Mouse (Mus musculus) cerebellum, adult 18-20 months (tissue): ENCODE results near the gene Abhd16b.
A peak's percentile ranks its signal among the peaks of the same experiment; 100 is the strongest.

Experiments
- DNase-seq, 2 experiments: peaks; one replicate each; pipeline ENCODE4 v3.0.0; 2021

The Abhd16b gene

DNA sequence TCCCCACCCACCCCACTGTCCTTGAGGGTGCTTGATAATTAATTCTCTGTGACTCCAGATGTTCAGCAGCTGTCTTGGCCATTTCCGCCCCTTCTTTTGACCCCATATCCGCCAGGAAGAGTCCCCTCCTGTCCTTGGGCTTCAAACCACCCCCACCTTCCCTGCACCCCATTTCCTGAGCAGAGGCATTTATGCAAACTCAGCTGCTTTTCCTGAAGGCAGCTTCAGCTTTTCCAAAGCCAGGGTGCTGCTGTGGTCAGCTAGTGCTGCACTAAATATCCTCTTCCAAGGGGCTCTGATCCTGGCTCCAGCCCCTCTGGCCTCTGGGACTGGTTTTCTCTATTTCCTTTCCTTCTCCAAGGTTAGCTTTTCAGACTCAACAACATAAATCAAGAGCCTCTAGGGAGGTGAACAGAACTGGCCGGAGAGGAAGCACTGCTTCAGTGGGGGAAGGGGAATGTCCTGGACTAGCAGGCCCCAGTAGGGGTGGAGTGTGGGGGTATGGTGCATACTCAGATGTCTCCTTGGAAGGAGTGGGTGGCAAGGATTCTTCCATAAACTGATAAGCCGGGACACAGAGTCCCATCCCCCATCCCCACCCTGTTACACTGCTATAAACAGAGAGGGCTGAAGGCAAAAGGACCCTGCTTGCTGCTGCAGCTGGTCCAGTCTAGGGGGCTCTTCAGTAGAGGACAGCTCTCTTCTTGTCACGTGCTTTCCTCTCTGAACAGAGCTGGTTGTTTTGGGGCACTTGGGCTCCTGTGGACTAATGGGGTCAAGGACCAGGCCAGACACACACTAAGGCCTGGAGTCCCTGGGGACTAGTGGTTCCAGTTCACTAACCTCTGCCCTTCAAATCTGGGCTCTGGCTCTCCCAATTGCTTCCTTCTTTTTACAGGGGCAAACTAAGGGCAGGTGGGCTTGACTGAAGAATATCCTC lies 5.4 kb upstream of the Abhd16b start:
- DNase-seq, result no peak

- no peak for DNase-seq
Measured at GRCm38 (mm10) chr2:181491432-181492205, 1.4 kb upstream of the Abhd16b start.

GRCm38 (mm10) chr2:181492206-181492605 lies 800 bp upstream of the Abhd16b start:
- no peak for DNase-seq

DNA sequence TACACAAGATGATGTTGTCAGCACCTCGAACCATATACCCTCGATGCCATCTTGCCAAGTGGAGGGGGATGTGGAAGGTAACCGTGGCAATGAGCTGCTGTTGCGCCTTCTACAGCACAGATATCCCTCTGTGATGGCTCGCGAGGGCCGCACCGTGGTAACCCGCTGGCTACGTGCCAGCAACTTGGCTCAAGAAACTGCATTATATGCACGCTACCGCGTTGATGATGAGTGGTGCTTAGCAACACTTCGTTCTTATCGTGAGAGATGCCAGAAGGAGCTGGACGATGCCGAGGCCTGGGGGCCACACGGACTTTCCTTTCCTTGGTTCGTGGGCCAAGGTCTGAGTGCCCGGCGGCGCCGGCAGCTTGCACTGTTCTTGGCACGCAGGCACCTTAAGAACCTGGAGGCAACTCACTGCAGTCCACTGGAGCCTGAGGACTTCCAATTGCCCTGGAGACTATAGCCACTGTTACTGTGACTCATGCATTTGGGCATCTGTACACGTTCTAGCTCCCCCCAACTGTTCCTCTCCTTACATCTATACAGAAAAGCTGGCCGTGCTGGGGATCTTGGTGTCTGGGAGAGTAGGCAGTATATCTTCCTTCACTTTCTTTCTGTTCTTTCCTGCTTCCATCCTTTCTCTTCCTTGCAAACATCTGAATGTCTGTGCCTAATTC lies 1.4 kb downstream of the Abhd16b start:
- peak in 1 of 2 experiments; percentile 39 for DNase-seq

DNA sequence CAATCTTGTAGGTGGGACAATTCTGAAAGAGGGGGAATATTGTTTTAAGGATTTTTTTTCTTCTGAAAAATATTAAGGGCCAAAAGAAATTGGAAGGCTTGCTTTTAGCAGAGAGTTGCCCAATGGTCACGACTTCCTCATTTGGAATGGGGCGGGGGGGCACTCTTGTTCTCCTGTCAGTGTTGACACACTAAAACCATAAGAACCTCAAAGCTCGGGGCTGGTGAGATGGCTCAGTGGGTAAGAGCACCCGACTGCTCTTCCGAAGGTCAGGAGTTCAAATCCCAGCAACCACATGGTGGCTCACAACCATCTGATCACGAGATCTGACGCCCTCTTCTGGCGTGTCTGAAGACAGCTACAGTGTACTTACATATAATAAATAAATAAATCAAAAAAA lies 2.8 kb downstream of the Abhd16b start:
- peak in 1 of 2 experiments; percentile 31 for DNase-seq

GRCm38 (mm10) chr2:181496281-181496680 lies 3.3 kb downstream of the Abhd16b start:
- peak; percentile 35 to 50 for DNase-seq

DNA sequence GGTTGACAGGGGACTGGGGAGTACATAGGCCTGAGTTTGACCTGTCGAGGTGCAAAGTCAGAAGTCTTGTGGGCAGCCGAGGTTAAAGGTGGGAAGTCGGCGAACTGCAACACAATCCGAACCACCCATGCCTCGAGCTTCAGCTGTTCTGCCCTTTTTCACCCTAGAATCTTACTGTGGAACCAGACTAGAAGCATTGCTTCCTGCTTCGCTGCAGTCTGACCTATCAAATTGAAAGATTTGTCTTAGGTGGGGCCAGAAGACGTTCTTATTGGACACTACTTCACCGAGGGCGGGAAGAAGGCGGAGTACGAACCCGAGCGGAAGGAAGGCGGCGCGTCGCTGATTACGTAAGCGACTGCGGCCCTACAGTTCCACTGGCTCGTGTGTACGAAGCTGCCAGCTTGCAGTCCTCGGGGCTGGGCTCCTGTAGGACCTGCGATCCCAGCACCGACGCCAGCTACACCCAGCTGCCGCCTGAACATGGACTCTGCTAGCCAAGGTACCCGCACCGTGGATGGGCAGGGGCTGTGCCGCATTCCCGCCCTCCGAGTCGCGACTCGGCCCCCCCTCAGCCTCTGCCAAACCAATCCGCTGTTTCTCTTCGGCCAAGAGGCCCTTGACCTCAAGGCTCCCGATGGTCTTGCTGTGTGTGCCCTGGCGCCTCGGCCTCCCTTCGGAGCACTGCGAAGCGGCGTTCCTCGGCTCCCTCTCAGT lies 4.0 kb downstream of the Abhd16b start, which contains the start of gene Tpd52l2:
Gene Tpd52l2, plus strand, starts transcription at position 312 of the 717 bp plus-strand sequence.
- peak; percentile 90 to 95 for DNase-seq

DNA sequence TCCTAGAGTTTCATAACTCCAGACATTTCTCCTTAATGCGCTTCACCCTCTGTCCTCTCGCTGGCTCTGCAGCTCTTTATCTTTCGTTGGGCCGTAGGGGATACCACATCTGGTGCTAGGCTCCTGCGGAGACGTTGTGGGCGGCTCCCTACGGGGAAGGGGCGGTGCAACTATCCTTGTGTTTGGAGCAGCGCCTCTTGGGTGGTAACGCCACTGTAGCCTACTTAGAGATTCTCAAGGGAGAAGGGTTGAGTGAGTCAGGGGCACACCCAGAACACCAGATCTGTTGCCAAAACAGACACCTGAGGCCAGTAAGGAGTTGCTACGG lies 4.5 kb downstream of the Abhd16b start:
- DNase-seq, result peak in 1 of 2 experiments; percentile 35

DNA sequence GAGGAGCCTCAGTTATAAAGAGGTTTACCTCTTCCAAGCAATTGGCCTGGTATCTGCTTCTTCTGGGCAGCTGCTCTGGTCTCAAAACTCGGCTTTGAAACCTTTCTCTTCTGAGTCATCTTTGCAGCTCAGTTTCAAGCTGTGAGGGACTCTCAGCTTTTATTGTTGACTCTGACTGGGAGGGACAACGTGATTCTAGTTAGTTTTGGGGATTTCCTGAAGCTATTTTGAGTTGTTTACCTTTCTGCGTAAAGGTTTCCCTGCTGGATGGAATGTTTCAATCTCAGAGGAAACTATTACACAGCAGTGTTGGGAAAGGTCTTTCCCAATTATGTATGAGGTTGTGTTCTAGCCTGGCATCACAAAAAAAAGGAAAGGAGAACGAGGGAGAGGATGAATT lies 5.6 kb downstream of the Abhd16b start:
- no peak for DNase-seq

- no peak for DNase-seq
Measured at GRCm38 (mm10) chr2:181509191-181509590, 16.2 kb downstream of the Abhd16b start.

GRCm38 (mm10) chr2:181511231-181511630 lies 18.2 kb downstream of the Abhd16b start:
- DNase-seq, result no peak

GRCm38 (mm10) chr2:181519201-181519600 lies 26.2 kb downstream of the Abhd16b start:
- DNase-seq, result no peak

- peak; percentile 98 to 99 for DNase-seq
Measured at GRCm38 (mm10) chr2:181520118-181520935, 27.3 kb downstream of the Abhd16b start, which contains the start of gene Dnajc5. Gene Dnajc5 (plus strand): TSS chr2:181520485.

GRCm38 (mm10) chr2:181520936-181521227 lies 27.9 kb downstream of the Abhd16b start:
- DNase-seq, result no peak

DNA sequence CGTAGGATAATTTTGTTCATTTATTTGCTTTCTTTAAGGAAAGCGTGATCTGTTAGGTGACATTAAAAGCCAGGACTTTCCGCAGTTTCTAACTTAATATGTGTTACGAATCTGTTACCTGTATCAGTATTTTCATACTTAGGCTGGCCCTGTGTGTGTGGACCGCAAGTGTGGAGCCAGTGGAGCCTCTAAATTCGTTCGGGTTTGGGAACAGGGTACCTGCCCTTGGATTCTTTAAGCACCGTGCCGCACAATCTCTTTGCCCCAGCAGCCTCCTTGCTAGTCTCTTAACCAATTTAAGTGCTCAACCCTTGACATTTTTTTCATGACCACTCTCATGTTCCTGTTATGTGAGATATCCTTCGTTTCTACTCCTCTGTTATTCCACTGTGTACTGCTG lies 28.5 kb downstream of the Abhd16b start:
- no peak for DNase-seq

GRCm38 (mm10) chr2:181522811-181523210 lies 29.8 kb downstream of the Abhd16b start:
- DNase-seq, result peak; percentile 39 to 41

- DNase-seq, result no peak
Measured at GRCm38 (mm10) chr2:181525526-181525925, 32.5 kb downstream of the Abhd16b start.

GRCm38 (mm10) chr2:181529076-181529475 lies 36.1 kb downstream of the Abhd16b start:
- DNase-seq, result no peak

- no peak for DNase-seq
Measured at GRCm38 (mm10) chr2:181532589-181532988, 39.6 kb downstream of the Abhd16b start.

DNA sequence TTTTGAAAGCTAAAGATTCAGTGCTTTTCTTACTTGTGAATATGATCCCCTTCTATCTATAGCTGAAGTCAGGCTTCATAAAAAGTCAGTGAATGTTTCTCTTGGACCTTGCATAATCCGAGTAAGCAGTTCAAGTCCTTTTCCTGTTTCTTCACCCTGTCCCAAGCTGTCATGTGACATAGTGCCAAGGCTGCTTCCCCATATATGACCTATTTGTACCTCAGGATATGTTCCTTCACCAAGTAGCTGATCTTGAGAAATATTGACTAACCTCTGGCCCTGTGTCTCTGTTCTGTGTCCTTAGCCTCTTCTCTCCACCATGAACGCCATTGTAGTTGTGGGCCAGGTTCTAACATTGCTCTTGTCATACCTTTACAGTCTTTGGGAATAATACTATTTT lies 43.4 kb downstream of the Abhd16b start:
- DNase-seq, result no peak

GRCm38 (mm10) chr2:181537444-181538047 lies 44.5 kb downstream of the Abhd16b start:
- peak; percentile 31 for DNase-seq
